Mouse (Mus musculus) heart, postnatal 4 days (tissue): ENCODE measurements around the gene Ufc1. TPM values are rescaled to one million over a fixed set of nuclear protein-coding genes. Genes with fewer than 3 reads are reported as not detected.

Experiments
- DNase-seq: peaks from one replicate; pipeline ENCODE4 v3.0.0; 2021
- total RNA-seq, 2 experiments: library from RNA; stranded (reverse); gene quantifications; 2 replicates each; pipeline ENCODE4 v1.2.3; 2021

Ufc1 gene
- total RNA-seq, 2 experiments from 2014 or later = 102 to 108 TPM

DNA sequence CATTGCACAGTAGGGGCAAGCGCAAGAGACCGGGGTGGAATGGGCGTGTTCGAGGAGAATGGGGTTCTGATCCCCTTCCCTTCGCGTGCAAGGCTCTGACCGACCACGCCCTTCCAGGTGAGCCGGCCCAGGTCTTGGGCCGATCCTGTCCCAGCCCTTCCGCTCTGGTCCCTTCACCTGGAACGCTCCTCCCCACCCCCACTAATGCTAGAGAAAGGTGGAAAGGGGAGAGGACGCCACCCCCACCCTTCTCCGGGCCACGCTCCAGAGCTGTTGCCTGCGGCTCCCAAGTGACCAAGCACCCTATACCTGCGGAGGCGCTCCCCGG, 24.3 kb downstream of the Ufc1 start:
- DNase-seq = no peak

DNA sequence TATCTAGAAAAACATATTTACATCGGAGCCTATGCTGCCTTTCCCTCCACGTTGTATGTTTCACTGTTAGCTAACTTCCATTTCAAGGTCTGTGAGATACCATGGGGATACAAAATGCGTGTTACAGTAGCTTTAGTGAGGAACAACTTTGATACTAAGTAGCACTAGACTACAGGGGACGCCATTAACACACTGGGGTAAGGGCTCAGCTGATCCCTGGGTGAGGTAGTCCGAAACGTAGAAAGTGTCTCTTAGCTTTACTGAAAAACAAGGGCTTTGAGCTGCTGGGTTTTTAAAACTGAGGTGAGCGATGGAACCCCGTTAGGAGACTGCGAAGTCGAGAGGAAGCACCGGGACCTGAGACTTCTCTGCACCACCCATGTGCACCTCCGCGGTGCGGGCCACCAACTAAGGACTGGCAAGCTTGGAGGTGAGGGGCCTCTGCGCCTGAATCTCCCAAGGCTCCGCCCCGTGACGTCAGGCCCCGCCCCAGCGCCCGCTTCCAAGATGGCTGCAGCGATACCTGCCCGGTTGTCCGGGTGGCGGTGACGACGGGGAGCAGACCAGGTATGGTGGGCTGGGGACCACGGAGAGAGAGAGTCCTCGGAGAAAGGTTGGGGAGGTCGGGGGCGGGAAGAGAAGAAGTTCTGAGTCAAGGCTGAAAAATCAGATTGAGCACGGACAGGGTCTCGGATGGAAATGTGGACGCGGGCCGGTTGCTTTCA, 24.8 kb downstream of the Ufc1 start, which contains the start of gene B4galt3:
Gene B4galt3 (plus strand): TSS at position 481 of the 725 bp plus-strand sequence.
- peak; percentile 98 for DNase-seq

DNA sequence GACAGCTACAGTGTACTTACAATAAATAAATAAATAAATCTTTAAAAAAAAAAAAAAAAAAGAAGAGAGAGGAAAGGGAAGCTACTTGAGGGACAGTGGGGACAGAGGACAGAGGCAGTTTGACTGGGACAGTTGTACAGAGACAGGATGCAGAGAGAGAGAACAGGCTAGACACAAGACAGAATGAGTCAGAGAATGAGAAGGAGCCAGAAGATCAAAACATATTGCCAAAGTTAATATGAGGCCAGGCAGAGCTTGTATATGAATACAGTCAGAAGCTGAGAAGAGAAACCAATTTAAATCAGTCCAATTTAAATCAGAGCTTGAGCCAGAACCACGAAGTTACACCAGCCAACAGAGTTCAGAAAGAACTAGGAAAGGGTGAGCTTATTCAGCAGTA, 26.5 kb downstream of the Ufc1 start:
- no peak for DNase-seq

DNA sequence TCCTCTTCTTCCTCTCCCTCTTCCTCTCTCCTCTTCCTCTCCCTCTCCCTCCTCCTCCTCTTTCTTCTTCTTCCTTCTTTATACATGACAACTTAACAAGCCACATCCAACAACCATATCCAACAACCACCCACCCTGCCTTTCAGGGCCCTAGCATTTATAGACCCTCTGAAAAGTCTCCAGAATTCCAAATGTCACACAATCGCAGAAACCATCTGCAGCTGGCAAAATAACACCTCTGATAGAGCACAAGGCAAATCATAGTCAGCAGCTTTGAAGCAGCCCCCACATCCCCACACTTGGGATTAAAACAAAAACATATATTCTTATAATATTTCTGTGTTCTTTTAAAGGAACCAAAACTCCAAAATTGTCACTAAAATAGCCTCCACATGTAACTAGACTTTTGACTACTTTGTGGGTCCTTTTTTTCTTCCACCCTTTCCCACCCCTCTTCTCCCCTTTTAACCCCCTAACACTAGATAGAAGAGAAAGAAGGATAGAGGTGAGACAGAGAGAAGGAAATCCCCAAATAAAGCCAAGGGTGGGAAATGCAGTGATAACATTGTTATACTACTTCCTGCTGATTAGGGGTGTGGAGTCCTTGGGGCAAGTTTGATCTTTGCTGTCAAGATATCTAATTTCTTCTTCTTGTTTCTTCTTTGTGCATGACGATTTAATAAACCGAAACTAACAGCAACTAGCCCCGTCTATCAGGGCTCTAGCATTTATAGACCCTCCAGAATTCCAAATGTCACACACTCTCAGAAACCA, 28.7 kb downstream of the Ufc1 start:
- DNase-seq = no peak

DNA sequence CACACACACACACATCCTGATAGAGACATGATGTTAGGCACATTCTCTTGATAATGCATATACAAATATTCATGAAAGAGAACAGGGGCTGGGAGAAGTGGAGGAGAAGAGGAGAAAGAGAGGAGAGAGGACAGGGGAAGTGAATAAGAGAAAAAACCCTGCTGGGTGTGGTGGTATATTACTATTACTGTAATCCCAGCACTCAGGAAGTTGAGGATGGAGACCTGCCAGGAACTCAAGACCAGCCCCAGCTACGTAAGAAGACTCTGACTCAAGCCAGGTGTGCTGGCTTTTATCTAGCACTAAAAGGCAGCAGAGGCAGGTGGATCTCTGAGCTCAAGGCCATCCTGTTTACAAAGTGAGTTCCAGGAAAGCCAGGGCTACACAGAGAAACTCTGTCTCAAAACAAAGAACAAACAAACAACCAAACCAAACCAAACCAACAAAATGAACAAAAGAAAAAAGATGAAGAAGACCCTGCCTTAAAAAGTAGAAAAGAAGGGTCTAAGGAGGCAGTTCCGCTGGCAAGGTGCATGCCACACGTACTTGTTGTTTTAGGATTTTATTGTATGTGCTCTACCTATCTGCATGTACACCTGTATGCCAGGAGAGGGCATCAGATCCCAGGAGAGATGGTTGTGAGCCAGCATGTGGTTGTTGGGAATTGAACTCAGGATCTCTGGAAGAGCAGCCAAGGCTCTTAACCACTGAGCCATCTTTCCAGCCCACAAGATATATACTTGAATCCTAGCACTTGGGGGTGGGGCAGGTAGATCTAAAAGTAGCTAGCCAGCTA, 31.0 kb downstream of the Ufc1 start:
- no peak for DNase-seq

DNA sequence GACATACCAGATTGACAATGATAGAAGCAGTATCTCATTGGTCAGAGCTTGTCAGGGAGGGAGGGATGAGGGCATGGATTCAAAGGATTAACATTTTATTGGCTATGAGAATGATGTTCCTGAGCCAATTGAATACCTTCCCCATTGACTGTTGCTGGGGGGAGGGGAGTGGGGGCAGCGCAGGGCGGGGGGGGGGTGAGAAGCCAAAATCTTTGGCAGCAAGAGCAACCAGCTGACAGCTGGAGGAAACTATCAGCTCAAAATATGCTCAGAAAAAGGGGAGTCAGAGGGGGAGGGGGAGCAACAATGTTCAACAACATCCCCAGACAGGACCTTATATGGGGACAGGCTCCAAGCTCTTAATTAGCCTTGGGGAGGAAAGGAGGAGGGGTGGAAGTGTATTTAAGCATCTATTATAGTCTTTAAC, 31.6 kb downstream of the Ufc1 start:
- DNase-seq = peak; percentile 73

DNA sequence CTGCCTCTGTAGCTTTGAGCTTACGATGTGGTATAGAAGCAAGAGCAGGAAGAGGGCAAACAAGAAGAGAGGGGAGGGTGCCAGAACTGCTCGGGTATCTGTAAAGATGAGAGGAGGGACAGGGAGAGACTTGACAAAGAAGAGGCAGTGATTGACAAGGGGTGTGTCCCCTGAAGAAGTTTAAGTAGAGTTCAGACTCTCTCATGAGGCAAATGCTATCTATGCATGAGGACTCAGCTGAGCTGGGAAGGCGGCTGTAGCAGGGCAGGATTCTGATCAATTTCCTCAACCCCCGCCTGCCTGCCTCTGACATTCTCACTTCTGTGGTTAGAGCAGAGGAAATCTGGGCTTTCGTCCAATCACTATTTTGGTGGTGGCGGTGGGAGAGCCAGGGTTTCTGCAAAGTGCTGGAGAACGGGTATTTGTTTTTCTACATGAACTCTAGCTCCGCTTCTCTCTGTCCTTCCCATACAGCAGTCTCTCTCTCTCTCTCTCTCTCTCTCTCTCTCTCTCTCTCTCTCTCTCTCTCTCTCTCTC, 32.2 kb downstream of the Ufc1 start:
- DNase-seq = peak; percentile 85

DNA sequence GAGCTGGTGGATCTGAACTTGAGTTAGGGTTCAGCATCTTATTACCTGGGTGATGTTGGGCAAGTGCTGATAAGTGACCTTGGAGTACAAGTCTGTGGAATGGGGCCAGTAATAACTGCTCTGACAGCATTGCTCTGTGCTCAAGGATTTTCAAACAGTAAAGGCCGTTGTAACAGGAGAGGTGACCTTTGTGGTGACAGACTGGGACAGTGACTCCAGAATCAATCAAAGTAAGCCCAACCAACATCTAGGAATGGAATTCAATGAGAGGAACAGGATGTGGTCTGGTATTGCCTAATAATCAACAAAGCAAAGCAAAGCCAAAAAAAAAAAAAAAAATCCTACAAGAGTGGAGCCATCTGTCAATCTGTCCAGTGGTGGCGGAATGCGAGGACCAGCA, 34.5 kb downstream of the Ufc1 start:
- no peak for DNase-seq

DNA sequence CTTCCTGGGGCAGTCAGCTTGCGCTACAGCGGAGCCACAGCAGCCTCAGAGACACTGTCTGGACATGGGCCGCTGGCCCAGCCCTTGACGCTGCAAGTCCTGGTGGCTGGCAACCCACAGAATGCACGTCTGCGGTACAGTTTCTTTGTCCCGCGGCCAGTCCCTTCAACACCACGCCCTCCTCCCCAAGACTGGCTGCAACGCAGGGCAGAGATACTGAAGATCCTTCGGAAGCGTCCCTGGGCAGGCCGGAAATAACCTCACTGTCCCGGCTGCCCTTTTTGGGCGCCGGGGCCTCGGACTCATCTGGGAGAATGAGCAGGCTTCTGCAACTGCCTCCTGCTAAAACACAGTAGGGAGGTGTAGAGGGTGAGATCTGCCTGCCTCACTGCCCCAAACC, 35.9 kb downstream of the Ufc1 start:
- DNase-seq = no peak

DNA sequence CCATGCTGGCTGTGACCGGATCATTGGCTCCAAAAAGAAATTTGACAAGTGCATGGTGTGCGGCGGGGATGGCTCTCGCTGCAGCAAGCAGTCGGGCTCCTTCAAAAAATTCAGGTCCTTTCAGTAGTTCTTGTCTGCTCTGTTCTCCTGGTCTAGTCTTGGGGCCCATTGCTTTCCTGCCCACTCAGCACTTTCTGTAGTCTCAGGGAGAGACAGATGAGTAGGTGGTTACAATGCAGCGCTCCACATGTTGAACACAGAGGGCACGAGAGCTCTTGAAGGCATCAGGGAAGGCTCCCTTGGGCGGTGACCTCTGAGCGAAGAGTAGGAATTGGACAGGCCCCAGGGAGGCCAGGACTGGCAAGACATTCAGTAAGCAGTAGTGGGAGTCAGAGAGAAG, 37.0 kb downstream of the Ufc1 start:
- no peak for DNase-seq

DNA sequence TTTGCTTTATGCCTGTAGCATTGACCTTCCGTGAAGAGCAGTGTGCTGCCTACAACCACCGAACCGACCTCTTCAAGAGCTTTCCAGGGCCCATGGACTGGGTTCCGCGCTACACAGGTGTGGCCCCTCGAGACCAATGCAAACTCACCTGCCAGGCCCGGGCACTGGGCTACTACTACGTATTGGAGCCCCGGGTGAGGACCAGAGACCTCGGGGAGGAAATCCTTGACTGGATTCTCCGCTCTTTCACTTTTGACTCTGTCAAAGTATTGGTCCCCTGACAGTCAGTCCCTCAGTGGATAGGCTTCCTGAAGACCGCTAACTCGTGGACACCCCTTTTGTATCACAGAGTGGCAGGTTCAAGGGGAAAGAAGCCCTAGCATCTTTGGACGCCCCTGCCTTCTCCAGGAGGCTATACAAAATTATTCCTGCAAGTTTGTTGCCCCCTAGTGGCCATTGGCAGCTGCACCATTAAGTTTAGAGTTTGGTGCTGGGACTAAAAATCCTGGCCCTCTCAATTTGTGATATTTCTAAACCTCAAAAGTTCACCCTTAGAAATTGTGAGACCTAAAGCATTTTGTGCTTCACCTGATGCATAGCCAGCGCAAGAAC, 37.8 kb downstream of the Ufc1 start:
- peak; percentile 78 for DNase-seq

DNA sequence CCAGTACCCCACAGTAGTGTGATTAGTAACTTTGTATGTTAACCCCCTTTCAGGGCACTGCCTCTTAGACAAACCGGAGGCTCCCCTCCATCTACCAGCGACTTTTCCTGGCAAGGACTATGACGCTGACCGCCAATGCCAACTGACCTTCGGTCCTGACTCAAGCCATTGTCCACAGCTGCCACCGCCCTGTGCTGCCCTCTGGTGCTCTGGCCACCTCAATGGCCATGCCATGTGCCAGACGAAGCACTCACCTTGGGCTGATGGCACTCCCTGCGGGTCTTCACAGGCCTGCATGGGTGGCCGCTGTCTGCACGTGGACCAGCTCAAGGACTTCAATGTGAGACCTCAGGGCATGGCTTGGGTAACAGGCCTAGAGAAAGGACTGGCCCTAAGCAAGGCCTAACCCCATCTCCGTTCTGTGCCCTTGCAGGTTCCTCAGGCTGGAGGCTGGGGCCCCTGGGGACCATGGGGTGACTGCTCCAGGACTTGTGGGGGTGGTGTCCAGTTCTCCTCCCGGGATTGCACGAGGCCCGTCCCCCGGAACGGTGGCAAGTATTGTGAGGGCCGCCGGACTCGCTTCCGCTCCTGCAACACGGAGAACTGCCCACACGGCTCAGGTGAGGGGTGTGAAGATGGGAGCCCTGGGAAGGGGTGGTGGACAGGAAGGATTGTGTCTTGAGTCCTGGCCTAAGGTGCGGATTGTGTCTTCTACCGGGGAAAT, 38.6 kb downstream of the Ufc1 start:
- no peak for DNase-seq

DNA sequence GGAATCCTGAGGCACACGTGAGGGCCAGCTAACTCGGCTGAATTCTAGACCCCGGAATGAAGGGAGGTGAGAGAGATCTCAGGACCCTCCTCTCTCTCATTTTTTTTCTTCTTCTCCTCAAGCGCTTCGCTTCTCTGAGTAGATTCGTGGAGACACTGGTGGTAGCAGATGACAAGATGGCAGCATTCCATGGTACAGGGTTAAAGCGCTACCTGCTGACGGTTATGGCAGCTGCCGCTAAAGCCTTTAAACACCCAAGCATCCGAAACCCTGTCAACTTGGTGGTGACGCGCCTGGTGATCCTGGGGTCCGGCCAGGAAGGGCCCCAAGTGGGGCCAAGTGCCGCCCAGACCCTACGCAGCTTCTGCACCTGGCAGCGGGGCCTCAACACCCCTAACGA, 42.4 kb downstream of the Ufc1 start:
- DNase-seq = no peak

DNA sequence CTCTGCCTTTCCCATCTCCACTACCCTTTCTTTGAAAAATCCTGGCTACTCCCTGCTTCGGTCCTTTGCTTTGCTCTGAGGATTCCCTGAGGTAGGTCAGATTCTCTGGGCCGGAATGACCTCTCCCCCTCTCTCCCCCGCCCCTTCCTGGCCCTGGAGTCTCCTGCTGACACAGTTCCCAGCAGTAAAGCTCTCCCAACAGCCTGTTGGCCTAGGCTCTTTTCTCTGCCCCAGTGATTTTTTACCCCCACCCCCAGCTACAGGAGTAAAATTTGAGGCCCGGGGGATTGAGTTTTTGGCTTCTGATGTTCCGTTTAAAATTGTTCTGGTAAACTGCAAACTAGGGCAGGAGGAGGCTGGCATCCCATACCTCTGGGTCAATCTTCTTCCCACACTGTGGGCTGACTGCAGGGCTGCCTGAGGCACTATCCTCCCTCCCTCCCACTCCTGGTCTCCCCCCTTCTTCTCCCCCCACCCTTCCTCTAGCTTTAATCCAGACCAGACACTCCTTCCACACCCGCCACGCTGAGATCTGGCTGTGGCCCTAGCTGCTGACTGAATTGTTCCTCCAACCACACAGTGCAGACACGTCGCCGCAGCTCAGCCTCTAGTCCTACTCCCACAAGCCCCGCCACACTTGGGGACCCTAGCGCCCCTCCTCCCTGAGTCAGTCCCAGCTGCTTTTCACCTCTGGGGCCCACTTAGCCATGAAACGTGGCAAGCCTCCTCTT, 43.1 kb downstream of the Ufc1 start:
- DNase-seq = peak; percentile 58

DNA sequence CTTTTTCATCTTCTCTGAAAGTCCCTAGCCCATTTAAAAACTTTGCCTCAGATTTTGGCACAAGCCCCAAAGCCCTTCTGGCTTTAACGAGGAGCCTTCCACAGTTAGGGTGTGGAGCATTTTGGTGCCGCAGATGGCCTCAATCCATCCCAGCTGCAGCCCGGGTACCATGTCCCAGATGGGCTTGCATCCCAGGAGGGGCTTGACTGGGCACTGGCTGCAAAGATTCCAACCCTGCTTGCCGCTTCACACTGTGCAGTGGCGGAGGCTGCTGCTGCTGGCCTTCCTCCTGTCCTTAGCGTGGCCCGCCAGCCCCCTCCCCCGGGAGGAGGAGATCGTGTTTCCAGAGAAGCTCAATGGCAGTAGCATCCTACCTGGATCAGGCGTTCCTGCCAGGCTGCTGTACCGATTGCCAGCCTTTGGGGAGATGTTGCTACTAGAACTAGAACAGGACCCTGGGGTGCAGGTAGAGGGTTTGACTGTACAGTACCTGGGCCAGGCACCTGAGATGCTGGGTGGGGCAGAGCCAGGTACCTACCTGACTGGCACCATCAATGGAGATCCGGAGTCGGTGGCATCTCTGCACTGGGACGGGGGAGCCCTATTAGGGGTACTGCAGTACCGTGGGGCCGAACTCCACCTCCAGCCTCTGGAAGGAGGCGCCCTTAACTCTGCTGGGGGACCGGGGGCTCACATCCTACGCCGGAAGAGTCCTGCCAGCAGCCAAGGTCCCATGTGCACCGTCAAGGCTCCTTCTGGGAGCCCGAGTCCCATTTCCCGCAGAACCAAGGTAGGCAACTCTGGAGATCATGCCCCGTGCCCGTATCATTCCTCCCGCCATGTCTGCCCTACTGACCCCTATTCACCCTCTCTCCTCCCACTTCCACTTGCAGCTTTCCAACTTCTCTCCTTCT, 43.9 kb downstream of the Ufc1 start, which contains the start of gene Ndufs2:
Gene Ndufs2 (minus strand): TSS at position 709 of the 914 bp plus-strand sequence.
- peak; percentile 52 for DNase-seq

DNA sequence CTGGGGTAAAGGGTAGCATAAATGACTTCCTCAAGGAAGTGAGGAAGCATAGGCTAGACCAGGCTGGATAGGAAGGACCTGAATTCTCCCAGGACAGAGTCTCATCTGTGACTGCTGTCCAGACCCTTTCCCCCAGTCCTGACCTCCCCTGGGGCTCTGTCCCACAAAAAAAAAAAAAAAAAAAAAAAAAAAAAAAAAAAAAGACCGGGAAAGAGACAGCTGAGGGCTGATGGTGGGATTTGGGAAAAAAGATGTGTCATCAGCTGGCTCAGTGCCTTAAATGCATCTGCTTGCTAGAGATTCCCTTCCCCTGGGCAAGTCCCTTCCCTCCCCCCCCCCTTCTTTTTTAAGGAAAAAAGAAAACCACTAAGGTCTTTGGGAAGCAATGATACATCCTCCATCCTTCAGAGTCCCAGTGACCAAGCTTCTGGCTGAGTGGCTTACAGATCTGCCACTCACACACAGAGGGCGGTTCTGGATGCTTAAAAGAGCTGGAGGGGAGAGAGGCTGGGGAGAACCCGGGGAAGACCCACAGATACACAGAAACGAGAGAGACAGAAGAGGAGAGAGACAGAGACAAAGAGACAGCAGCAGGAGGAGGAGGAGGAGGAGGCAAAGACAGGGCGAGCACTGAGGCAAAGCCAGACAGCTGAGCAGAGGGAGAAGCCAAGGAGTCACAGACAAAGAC, 44.8 kb downstream of the Ufc1 start, which contains the start of gene Adamts4:
Gene Adamts4 (plus strand): TSS at position 509 of the 688 bp plus-strand sequence.
- DNase-seq = peak; percentile 75

DNA sequence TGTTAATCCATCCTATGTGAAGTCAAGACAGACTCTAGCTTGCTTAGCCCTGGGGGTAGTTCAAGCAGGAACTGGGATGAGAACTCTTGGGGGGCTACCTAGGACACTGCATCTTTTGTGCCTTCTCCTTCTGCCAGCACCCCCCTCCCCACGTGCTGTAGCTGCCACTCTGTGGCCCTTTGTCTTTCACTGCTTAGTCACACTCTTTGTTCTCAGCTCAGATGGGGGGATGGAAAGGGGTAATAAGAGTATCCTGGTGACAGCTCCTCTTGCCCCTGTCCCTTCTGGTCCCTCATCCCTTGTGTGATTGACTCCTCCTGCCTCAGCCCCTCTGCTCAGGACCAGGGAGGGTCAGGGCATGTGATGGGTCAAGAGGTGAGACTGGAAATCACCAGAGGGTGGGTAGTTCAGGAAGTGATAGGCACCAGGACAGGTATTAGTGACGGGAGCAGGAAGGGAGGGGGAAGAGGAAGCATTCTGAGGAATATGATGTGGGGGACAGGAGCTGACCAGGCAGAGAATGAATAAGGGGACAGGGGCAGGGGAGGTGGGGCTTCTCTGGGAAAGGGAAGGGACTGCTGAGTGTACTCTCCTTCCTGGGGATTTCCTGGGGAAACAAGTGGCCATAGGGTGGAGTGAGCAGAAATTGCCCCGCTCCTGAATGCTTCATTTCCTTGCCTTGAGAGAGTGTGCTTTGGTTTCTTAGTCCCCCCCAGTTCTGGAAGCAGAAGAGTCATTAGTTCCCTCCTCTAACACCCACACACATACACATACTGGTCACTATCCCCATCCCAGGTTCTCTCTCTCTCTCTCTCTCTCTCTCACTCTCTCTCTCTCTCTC, 46.2 kb downstream of the Ufc1 start:
- no peak for DNase-seq

DNA sequence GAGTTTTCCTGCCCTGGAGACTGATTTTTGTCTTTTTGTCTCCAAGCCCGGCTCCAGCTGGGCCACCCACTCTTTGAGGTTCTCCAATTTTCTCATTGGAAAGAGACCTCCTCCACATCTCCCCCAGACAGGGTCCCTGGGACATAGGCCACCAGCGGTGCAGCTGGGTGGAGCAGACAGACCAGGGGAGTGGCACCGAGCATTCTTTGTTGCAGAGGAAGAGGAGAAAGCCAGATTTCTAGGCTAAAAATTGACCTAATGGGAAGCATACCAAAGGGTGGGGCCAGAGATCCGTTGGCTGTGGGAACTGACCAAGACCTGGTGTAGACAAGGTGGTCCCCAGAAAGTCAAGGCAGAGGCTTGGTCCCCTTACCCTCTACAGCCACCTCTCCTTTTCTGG, 46.9 kb downstream of the Ufc1 start:
- peak; percentile 54 for DNase-seq
